Mouse (Mus musculus): ENCODE measurements around the gene Mgat4a.
"Not testable (repeated sequence)": the region's sequence is repeated elsewhere in the genome, so short reads cannot be mapped to it uniquely, and the experiment has no call there.

Gene Mgat4a

GRCm38 (mm10) chr1:37532533-37532840 lies 8.3 kb downstream of the Mgat4a start:
- no peak for DNase-seq (ENCODE audit: low read depth)

GRCm38 (mm10) chr1:37531654-37532532 lies 8.9 kb downstream of the Mgat4a start:
- DNase-seq (ENCODE audit: low read depth) = no peak

- no peak for DNase-seq (ENCODE audit: low read depth)
Measured at GRCm38 (mm10) chr1:37530061-37530460, 10.8 kb downstream of the Mgat4a start.

- no peak for DNase-seq (ENCODE audit: low read depth)
Measured at GRCm38 (mm10) chr1:37526257-37526656, 14.6 kb downstream of the Mgat4a start.

- DNase-seq (ENCODE audit: low read depth) = no peak
Measured at GRCm38 (mm10) chr1:37524669-37525068, 16.1 kb downstream of the Mgat4a start.

- not testable (repeated sequence) for DNase-seq (ENCODE audit: low read depth)
Measured at GRCm38 (mm10) chr1:37524122-37524521, 16.7 kb downstream of the Mgat4a start.

- not testable (repeated sequence) for DNase-seq (ENCODE audit: low read depth)
Measured at GRCm38 (mm10) chr1:37523548-37523947, 17.3 kb downstream of the Mgat4a start.

- no peak for DNase-seq (ENCODE audit: low read depth)
Measured at GRCm38 (mm10) chr1:37522101-37522500, 18.7 kb downstream of the Mgat4a start.

GRCm38 (mm10) chr1:37518791-37519190 lies 22.0 kb downstream of the Mgat4a start:
- DNase-seq (ENCODE audit: low read depth) = no peak

GRCm38 (mm10) chr1:37518124-37518720 lies 22.6 kb downstream of the Mgat4a start:
- DNase-seq (ENCODE audit: low read depth) = no peak

GRCm38 (mm10) chr1:37512961-37513431 lies 27.8 kb downstream of the Mgat4a start:
- no peak for DNase-seq (ENCODE audit: low read depth)

- DNase-seq (ENCODE audit: low read depth) = peak; percentile 31
Measured at GRCm38 (mm10) chr1:37512109-37512640, 28.6 kb downstream of the Mgat4a start.

GRCm38 (mm10) chr1:37510193-37510592 lies 30.6 kb downstream of the Mgat4a start:
- no peak for DNase-seq (ENCODE audit: low read depth)

- DNase-seq (ENCODE audit: low read depth) = no peak
Measured at GRCm38 (mm10) chr1:37509437-37509836, 31.4 kb downstream of the Mgat4a start.

- DNase-seq (ENCODE audit: low read depth) = no peak
Measured at GRCm38 (mm10) chr1:37505348-37505730, 35.5 kb downstream of the Mgat4a start.

- DNase-seq (ENCODE audit: low read depth) = no peak
Measured at GRCm38 (mm10) chr1:37504716-37505347, 36.0 kb downstream of the Mgat4a start.

GRCm38 (mm10) chr1:37503656-37504055 lies 37.2 kb downstream of the Mgat4a start:
- no peak for DNase-seq (ENCODE audit: low read depth)

- no peak for DNase-seq (ENCODE audit: low read depth)
Measured at GRCm38 (mm10) chr1:37502354-37502753, 38.5 kb downstream of the Mgat4a start.

GRCm38 (mm10) chr1:37500723-37501122 lies 40.1 kb downstream of the Mgat4a start:
- no peak for DNase-seq (ENCODE audit: low read depth)

GRCm38 (mm10) chr1:37499395-37499794 lies 41.4 kb downstream of the Mgat4a start:
- not testable (repeated sequence) for DNase-seq (ENCODE audit: low read depth)

- DNase-seq (ENCODE audit: low read depth) = no peak
Measured at GRCm38 (mm10) chr1:37498911-37499310, 41.9 kb downstream of the Mgat4a start.

- no peak for DNase-seq (ENCODE audit: low read depth)
Measured at GRCm38 (mm10) chr1:37496591-37497280, 44.1 kb downstream of the Mgat4a start.
